Mouse (Mus musculus) olfactory bulb, adult 2 months (tissue): ENCODE measurements around the gene Cnnm3.
A peak's percentile ranks its signal among the peaks of the same experiment; 100 is the strongest.

ENCODE experiments used
- CTCF ChIP-seq: fragments of 200-500 bp; IDR thresholded peaks from 2 replicates; pipeline ENCODE4 v1.5.1; 2012; ENCODE audit warnings: low read depth, mild to moderate bottlenecking, low read length, moderate library complexity; ENCODE audit not compliant: insufficient read depth
- POLR2A ChIP-seq: fragments of 200-500 bp; IDR thresholded peaks from 2 replicates; pipeline ENCODE4 v1.6.1; 2012; ENCODE audit warnings: mild to moderate bottlenecking, low read depth, low read length, moderate library complexity; ENCODE audit not compliant: insufficient read depth

- TF ChIP-seq CTCF: peak; percentile 79
- no peak; the same call in 1 of the 2 replicates for TF ChIP-seq POLR2A
Measured at GRCm38 (mm10) chr1:36546888-36547471, 35.3 kb downstream of the Cnnm3 start, which contains the start of gene Ankrd39.
